Mouse (Mus musculus) erythroblast, embryonic 14.5 days (primary cell): ENCODE data around the gene Mbd5.

Source experiments
- GATA1 ChIP-seq: IDR thresholded peaks from 2 replicates; pipeline ENCODE4 v1.6.1; 2012; ENCODE audit warnings: low read length, inconsistent platforms, mixed read lengths
- TAL1 ChIP-seq: IDR thresholded peaks from 3 replicates; pipeline ENCODE4 v1.6.1; 2012; ENCODE audit warnings: low read length, inconsistent platforms, mixed read lengths

GRCm38 (mm10) chr2:49121603-49122002 lies 172.3 kb downstream of the Mbd5 start:
- TF ChIP-seq TAL1 (no peak), GATA1 (no peak)
